Mouse (Mus musculus): ENCODE results near the gene Snhg11. TPM values are rescaled to one million over a fixed set of nuclear protein-coding genes. Genes with fewer than 3 reads are reported as not detected.
A peak's percentile ranks its signal among the peaks of the same experiment; 100 is the strongest.
"Not testable (repeated sequence)": the region's sequence is repeated elsewhere in the genome, so short reads cannot be mapped to it uniquely, and the experiment has no call there.

Snhg11 gene
- total RNA-seq, 2 experiments from 2014 or later: 812 to 868 TPM

DNA sequence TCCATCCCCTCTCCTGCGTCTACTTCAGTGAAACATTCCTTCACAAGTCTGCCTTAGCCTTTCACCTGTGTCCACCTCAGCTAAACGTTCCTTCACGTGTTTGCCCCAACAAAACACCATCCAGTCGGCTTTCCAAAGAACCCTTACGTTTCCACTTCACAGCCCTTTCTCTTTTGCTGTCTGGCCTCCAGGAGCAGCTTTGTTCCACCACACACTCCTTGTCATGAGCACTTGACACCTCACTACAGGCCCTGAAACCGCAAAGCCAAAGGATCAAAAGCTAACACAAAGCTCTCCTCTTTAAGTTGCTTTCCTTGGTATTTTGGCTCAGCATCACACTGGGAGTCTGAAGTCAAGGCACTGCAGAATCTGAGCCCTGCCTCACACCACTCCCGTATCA is 1.9 kb upstream of the Snhg11 start:
- H3K27ac ChIP-seq: no peak overlapping the region
- TF ChIP-seq CTCF (IDR thresholded peaks at IDR 0.05): no peak
- intact Hi-C loops (cut with DNase I): no loop called here
- no peak overlapping the region for H3K4me3 ChIP-seq
- DNase-seq (ENCODE audit: extremely low spot score in 1 of 2, low spot score in 2 of 2): no peak

DNA sequence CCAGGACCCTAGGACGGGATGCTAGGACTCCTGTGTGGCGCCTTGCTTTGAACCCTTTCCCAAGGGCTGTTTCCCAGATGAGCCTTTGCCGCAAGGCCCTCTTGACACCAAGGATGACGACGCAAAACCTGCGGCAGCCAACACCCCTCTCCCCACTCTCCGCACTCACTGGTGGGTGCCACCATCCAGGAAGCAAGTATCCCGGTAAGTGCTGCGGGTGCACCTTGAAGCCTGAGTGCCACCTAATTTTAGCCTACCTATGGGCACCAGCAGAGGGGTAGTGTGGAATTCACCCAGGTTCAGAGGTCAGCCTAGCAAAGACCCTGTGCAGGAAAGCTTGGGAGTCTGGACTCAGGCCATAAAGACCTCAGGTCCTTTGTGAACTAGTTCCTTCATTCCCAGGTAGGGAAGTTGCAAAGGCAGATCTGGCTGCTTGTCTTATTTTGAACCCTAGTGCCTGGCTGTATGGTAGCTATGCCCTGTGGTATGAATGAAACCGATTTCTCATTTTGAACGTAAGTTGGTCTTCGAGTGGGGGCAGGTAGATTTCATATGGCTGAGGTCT is 767 bp downstream of the Snhg11 start:
- intact Hi-C loops (cut with DNase I): no loop called here
- peak in 1 of 2 experiments; percentile 34 for DNase-seq (ENCODE audit: extremely low spot score in 1 of 2, low spot score in 2 of 2)
- TF ChIP-seq CTCF (IDR thresholded peaks at IDR 0.05): no peak

DNA sequence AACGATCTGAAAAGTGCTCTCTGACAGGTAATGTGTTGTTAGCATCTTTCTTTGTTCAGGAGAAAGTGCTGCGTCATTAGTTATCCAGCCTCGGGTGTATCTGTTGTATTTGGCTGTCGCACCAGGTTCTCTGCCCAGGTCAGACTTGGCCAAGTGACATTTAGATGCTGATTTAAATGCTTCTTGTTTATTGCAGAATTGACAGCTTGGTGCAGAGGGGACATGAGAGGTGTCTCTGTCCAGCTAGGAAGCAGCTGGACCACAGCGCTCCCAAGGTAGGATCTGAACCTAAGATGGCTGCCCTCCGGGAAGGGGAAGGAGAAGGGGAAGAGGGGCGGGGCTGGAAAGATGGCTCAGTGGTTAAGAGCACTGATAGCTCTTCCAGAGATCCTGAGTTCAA is 1.4 kb downstream of the Snhg11 start:
- H3K27ac ChIP-seq: peak overlapping the region; percentile 100
- peak; percentile 44 to 47 for DNase-seq (ENCODE audit: extremely low spot score in 1 of 2, low spot score in 2 of 2)
- intact Hi-C loops (cut with DNase I): no loop called here

More for the DNA sequence above, 767 bp downstream of the Snhg11 start:
- H3K27ac ChIP-seq: peak overlapping the region; percentile 100
- H3K4me3 ChIP-seq: peak overlapping the region; percentile 74

DNA sequence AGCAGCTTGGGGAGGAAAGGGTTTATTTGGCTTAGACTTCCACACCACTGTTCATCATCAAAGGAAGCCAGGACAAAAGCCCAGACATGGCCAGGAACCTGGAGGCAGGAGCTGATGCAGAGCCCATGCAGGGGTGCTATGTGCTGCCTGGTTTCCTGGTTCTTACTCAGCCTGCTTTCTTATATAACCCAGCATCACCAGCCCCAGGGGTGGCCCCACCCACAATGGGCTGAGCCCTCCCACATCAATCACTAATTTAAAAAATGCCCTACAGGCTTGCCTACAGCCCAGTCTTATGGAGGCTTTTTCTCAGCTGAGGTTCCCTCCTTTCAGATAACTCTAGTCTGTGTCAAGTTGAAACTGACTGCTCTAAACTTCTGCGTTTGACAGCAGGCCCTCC is 2.4 kb downstream of the Snhg11 start:
- intact Hi-C loops (cut with DNase I): no loop called here
- DNase-seq (ENCODE audit: extremely low spot score in 1 of 2, low spot score in 2 of 2): peak; percentile 45 to 52
- TF ChIP-seq CTCF (IDR thresholded peaks at IDR 0.05): no peak
- Histone ChIP-seq H3K4me3 (peak overlapping the region; percentile 74), H3K27ac (peak overlapping the region; percentile 54)

More for the DNA sequence above, 1.4 kb downstream of the Snhg11 start:
- no peak for TF ChIP-seq CTCF (IDR thresholded peaks at IDR 0.05)
- H3K4me3 ChIP-seq: peak overlapping the region; percentile 74

DNA sequence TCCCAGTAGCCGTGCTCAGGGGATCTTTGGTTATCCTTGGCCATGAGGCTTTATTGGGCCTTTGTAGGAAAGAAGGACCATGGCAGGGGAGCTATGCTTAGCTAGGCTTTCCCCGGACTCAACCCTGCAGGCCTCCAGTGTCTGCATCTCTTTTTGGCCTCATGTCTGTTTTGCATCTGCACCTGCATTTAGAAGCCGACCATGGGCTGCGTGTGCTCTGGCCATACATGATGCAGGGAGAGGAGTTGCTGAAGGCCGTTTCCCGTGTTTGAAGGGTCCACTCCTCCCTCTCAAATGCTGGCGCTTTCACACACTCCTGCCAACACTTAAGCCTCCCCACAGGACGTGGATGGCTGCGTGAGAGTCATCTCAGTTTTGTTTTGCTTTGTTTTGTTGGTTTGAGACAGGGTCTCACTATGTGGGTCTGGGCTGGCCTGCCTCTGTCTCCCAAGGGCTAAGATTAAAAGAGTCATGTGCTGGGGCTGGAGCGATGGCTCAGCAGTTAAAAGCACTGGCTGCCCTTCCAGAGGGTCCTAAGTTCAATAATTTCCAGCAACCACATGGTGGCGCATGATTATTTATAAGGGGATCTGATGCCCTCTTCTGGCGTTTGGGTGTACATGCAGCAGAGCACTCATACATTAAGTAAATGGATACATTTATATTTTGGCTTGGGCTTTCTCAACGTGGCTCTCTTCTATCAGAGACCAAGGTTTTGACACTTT is 4.1 kb downstream of the Snhg11 start:
- intact Hi-C loops (cut with DNase I): loop anchor here (10.0 kb wide), 1 partner anchor 265 kb away; no protein-coding TSS in a partner anchor
- peak; percentile 51 to 56 for DNase-seq (ENCODE audit: extremely low spot score in 1 of 2, low spot score in 2 of 2)
- Histone ChIP-seq H3K4me3 (peak overlapping the region; percentile 74), H3K27ac (no peak overlapping the region)
- TF ChIP-seq CTCF (IDR thresholded peaks at IDR 0.05): peak; percentile 92

DNA sequence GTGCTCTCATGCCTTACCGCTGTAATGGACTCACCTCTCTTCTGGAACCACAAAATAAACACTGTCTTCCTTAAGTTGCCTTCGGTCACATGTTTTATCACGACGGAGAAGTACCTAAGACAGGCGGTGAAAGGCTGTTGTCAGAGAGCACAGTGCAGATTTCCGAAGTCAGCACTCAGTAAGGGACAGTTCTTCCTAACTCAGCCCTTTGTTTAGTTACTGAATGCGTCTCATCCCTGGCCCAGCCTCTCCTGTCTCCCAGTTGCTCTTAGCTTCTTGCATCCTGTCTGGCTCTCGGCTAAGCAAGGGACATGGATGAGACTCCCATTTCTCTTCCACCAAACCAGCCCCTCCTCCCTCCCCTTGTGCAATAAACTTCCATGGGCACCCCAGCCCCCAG is 10.6 kb downstream of the Snhg11 start:
- TF ChIP-seq CTCF (IDR thresholded peaks at IDR 0.05): no peak
- no peak overlapping the region for H3K27ac ChIP-seq
- H3K4me3 ChIP-seq: no peak overlapping the region
- no peak for DNase-seq (ENCODE audit: extremely low spot score in 1 of 2, low spot score in 2 of 2)
- intact Hi-C loops (cut with DNase I): loop anchor here (10.0 kb wide), 1 partner anchor 259 kb away; no protein-coding TSS in a partner anchor

DNA sequence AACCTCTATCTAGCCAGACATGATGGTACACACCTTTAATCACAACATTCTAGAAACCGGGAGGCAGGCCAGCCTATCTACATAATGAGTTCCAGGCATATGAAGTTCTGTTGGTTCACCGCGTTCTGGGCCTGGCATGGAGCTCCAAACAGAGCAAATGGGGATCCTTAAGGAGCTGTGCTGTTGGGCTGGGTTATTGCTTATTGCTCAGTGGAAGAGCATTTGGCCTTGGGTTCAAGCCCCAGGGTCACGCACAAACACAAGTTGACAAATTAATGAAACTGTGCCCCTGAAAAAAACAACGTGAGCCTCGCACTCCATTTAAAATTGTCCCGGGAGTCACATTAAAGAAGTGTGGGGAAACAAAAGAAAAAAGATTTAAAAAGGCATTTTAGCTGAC is 14.0 kb downstream of the Snhg11 start:
- no peak for TF ChIP-seq CTCF (IDR thresholded peaks at IDR 0.05)
- no peak overlapping the region for H3K27ac ChIP-seq
- no peak for DNase-seq (ENCODE audit: extremely low spot score in 1 of 2, low spot score in 2 of 2)
- no peak overlapping the region for H3K4me3 ChIP-seq
- intact Hi-C loops (cut with DNase I): loop anchor here (10.0 kb wide), 1 partner anchor 255 kb away; no protein-coding TSS in a partner anchor

DNA sequence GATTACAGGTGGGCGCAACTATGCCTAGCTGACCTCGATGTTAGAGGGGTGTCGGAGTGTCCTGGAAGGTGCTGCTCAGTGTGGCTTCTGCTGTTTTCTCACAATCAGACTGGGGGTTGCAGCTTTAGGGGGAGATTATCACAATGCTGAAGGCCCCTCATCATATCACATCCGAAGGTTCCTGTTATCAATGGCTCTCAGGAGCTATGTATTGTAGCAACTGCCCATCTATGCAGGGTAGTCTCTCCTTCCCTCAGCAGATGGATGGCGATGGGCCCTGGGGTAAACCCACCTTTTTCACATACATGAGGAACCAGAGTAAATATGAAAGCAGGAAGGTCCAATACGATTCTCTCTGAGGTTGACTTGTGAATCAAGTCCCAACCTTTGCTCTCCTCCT is 20.9 kb downstream of the Snhg11 start:
- no peak for TF ChIP-seq CTCF (IDR thresholded peaks at IDR 0.05)
- no peak for DNase-seq (ENCODE audit: extremely low spot score in 1 of 2, low spot score in 2 of 2)
- intact Hi-C loops (cut with DNase I): no loop called here

DNA sequence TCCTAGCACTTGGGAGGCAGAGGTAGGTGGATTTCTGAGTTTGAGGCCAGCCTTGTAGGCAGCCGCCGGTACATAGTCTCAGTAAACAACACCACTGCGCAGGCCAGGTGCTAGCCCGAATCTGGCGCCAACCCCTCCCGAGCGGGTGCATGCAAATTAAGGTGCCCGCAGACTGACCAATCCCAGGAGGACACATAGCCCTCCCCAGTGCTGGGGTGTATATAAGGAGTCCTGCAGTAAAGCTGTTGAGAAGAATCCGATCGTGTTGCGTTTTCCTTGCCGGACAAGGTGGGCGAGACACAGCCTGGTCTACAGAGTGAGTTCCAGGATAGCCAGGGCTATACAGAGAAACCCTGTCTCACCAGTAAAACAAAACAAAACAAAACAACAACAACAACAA is 21.7 kb downstream of the Snhg11 start:
- H3K4me3 ChIP-seq; intact Hi-C loops (cut with DNase I); DNase-seq (ENCODE audit: extremely low spot score in 1 of 2, low spot score in 2 of 2); H3K27ac ChIP-seq: not testable (repeated sequence)

More for the DNA sequence above, 20.9 kb downstream of the Snhg11 start:
- H3K27ac ChIP-seq: no peak overlapping the region
- H3K4me3 ChIP-seq: no peak overlapping the region

DNA sequence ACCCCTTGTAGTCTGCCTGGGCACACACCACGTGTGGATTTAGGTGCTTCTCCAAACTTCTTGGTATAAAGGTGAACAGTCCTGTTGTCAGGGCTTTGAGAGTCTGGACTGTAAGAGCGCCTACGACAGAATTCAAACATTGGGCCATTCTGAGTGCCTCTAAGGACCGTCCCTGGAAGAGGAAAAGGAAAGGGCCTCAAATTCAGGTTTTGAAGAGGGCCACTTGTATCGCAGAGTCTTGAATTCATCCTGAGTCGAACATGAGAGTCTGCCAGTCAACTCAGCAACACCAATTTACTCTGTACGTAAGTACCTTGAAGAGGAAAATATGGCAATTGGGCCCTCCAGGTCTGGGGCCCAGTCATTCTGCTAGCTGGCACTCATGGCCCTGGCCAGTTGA is 27.5 kb downstream of the Snhg11 start:
- H3K4me3 ChIP-seq: no peak overlapping the region
- no peak for TF ChIP-seq CTCF (IDR thresholded peaks at IDR 0.05)
- no peak overlapping the region for H3K27ac ChIP-seq
- no peak for DNase-seq (ENCODE audit: extremely low spot score in 1 of 2, low spot score in 2 of 2)
- intact Hi-C loops (cut with DNase I): no loop called here

DNA sequence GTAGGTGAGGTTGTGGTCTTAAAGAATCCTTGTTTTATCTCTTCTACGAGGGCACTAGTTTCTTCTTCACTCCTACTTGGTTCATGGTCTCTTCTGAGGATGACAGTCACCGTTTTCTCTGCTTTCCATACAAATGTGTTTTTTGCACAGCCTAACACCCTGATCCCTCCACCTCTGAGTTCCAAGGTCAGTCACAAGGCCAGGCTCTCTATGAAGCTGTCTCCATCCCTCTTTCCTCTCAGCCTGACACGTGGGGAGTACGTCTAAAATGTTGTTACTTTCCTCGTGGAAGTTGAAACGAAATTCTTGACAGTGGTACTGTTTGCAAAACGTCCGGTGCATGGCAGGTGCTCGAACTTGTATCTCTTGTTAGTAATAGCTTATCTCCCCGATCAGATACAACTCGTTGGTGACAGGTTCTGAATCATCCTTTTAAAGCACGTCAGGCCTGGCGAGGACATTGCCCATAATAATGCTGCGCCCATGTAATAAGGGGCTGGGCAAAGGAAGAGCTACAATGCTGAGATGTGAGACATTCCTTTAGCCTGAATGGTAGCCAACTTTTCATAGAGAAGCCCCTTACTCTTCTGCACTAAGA is 33.7 kb downstream of the Snhg11 start:
- DNase-seq (ENCODE audit: extremely low spot score in 1 of 2, low spot score in 2 of 2): peak in 1 of 2 experiments; percentile 21

DNA sequence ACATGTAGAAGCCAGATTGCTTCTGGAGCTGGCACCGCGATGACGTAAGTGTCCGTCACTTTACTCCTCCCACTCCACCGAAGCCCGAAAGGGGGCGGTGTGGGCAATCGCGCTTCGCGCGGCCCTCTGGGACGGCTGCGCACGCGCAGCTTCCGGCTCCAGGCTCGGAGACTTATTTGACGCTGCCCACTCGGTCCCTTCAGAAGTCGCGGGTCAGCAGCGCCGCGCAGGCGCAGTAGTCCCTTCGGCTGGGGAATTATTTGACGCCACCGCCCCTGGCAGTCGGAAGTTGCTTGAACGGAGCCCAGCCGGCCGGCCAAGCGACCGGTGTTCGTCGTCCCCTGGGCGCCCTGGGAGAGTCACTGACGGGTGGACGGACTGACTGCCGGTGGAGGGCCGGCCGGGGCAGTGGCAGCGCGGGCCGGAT is 34.2 kb downstream of the Snhg11 start, which contains the start of gene Ralgapb:
Gene Ralgapb (plus strand): TSS at position 254 of the 427 bp plus-strand sequence.
- TF ChIP-seq CTCF (IDR thresholded peaks at IDR 0.05): peak; percentile 67
- intact Hi-C loops (cut with DNase I): no loop called here
- Histone ChIP-seq H3K4me3 (peak within 1 kb of the TSS; percentile 96), H3K27ac (peak within 1 kb of the TSS; percentile 88)
- peak; percentile 99 to 100 for DNase-seq (ENCODE audit: extremely low spot score in 1 of 2, low spot score in 2 of 2)

More for the DNA sequence above, 33.7 kb downstream of the Snhg11 start:
- Histone ChIP-seq H3K27ac (peak overlapping the region; percentile 85), H3K4me3 (peak overlapping the region; percentile 96)
- TF ChIP-seq CTCF (IDR thresholded peaks at IDR 0.05): no peak
- intact Hi-C loops (cut with DNase I): no loop called here

All from left cerebral cortex, adult 2 months (tissue).